ENCODE assay signal across 15 mouse cellular contexts in genomic region chr11:82850259-82850658, GRCm38 (mm10). TPM values are rescaled to one million over a fixed set of nuclear protein-coding genes. Genes with fewer than 3 reads are reported as not detected.
A peak's percentile ranks its signal among the peaks of the same experiment; 100 is the strongest.
DNase-seq lines count a peak whose midpoint lies in the region; ATAC-seq lines count a peak whose summit lies in the region.
"Had no signal": no experiment of that assay in that cellular context is flagged by ENCODE, and none has a peak within 500 bp of the region (broad histone marks: within the 10 kb centered on the region; RNA-seq: fewer than 3 reads in every experiment).

No protein-coding gene starts in this region.

- H3K27ac ChIP-seq in neural tube, embryonic 13.5 days (replicated peaks), result peak overlapping the region; percentile 67
- peak overlapping the region; percentile 57 for H3K27ac ChIP-seq in liver, embryonic 16.5 days (ENCODE audit: low read length)
- H3K27ac ChIP-seq: macrophage had no signal

- WGBS in neural tube, embryonic 13.5 days, result 47% methylated on average over 5 of the region's 5 CpGs
- WGBS in liver, embryonic 16.5 days (ENCODE audit: insufficient replicate concordance), result 72% methylated on average over 5 of the region's 5 CpGs

- H3K4me2 ChIP-seq in neural tube, embryonic 13.5 days, result no peak overlapping the region
- H3K4me2 ChIP-seq in liver, embryonic 16.5 days (ENCODE audit: low read depth, low read length), result no peak overlapping the region
- H3K4me2 ChIP-seq: lung, embryonic 14.5 days had no signal

- H3K9me3 ChIP-seq in neural tube, embryonic 13.5 days, result no peaks in the 10 kb centered on the region
- H3K9me3 ChIP-seq in liver, embryonic 16.5 days (replicated peaks; ENCODE audit: control insufficient read depth, low read length), result no peaks in the 10 kb centered on the region

- ATAC-seq in neural tube, embryonic 13.5 days (ENCODE audit: low read depth), result no peak
- no peak for ATAC-seq in liver, embryonic 16.5 days (ENCODE audit: low read depth)
- ATAC-seq: CD4-positive, CD25-positive, alpha-beta regulatory T cell, adult 4 months had no signal

- H3K4me1 ChIP-seq in neural tube, embryonic 13.5 days (replicated peaks), result peaks cover 55% of the 10 kb centered on the region
- H3K4me1 ChIP-seq in liver, embryonic 16.5 days (ENCODE audit: control insufficient read depth, low read depth, low read length), result peaks cover 92% of the 10 kb centered on the region

- H3K9ac ChIP-seq in neural tube, embryonic 13.5 days, result no peak overlapping the region
- no peak overlapping the region for H3K9ac ChIP-seq in liver, embryonic 16.5 days (ENCODE audit: low read depth, low read length)
- H3K9ac ChIP-seq: lung, embryonic 14.5 days had no signal

- H3K36me3 ChIP-seq in neural tube, embryonic 13.5 days, result no peaks in the 10 kb centered on the region
- H3K36me3 ChIP-seq in liver, embryonic 16.5 days (ENCODE audit: control insufficient read depth, insufficient read depth), result no peaks in the 10 kb centered on the region

- peak; percentile 52 for DNase-seq in kidney, adult 9 months
- DNase-seq in kidney, postnatal 4 days, result no peak
- DNase-seq in neural tube, embryonic 10.5 days (ENCODE audit: extremely low spot score, low spot score), result no peak
- DNase-seq in spleen, postnatal 14 days (ENCODE audit: low spot score in 2 of 2), result no peak
- no peak for DNase-seq in cerebellum, postnatal 4 days (ENCODE audit: low spot score in 2 of 2)
- DNase-seq: adrenal gland, adult 2 months; cerebellum, adult 8-10 months; heart, adult 11 months; kidney, adult 18-20 months; layer of hippocampus, postnatal 36 days; lung, embryonic 14.5 days had no signal

- H3K27me3 ChIP-seq in neural tube, embryonic 13.5 days, result no peaks in the 10 kb centered on the region
- no peaks in the 10 kb centered on the region for H3K27me3 ChIP-seq in liver, embryonic 16.5 days (ENCODE audit: control insufficient read depth, insufficient read depth, low read depth, low read length)

- H3K4me3 ChIP-seq in neural tube, embryonic 13.5 days, result no peak overlapping the region
- H3K4me3 ChIP-seq in liver, embryonic 16.5 days (ENCODE audit: low read depth, low read length), result no peak overlapping the region

RNA-seq across cellular contexts. Expression of gene Rffl, which starts 20.8 kb away (rescaled TPM):
- polyA plus RNA-seq in neural tube, embryonic 13.5 days (2015; fragmentation: Nextera tagmentation; extraction: Ambion mirVana), result 4.8 and 6.3 TPM in 2 replicates
- polyA plus RNA-seq in liver, embryonic 16.5 days (2015; fragmentation: Nextera tagmentation; extraction: Ambion mirVana), result 25.8 and 26.4 TPM in 2 replicates

RNA-seq across cellular contexts. Expression of gene Rad51d, which starts 40.2 kb away (rescaled TPM):
- polyA plus RNA-seq in neural tube, embryonic 13.5 days (2015; fragmentation: Nextera tagmentation; extraction: Ambion mirVana), result 11.8 and 12.4 TPM in 2 replicates
- polyA plus RNA-seq in liver, embryonic 16.5 days (2015; fragmentation: Nextera tagmentation; extraction: Ambion mirVana), result 4.1 and 4.7 TPM in 2 replicates

RNA-seq across cellular contexts. Expression of gene Fndc8, which starts 41.7 kb away (rescaled TPM):
- 0.63 and 0.94 TPM in 2 replicates for polyA plus RNA-seq in neural tube, embryonic 13.5 days (2015; fragmentation: Nextera tagmentation; extraction: Ambion mirVana)
- polyA plus RNA-seq in liver, embryonic 16.5 days (2015; fragmentation: Nextera tagmentation; extraction: Ambion mirVana), result 0.09 and 0.12 TPM in 2 replicates
- polyA plus RNA-seq: lung, embryonic 14.5 days; macrophage had no signal

RNA-seq across cellular contexts. Expression of gene Nle1, which starts 58.0 kb away (rescaled TPM):
- 29.2 and 31.9 TPM in 2 replicates for polyA plus RNA-seq in neural tube, embryonic 13.5 days (2015; fragmentation: Nextera tagmentation; extraction: Ambion mirVana)
- 9.1 and 10.7 TPM in 2 replicates for polyA plus RNA-seq in liver, embryonic 16.5 days (2015; fragmentation: Nextera tagmentation; extraction: Ambion mirVana)
